In genomic region chr6:36388401-36389259, GRCm38 (mm10) we compare ENCODE assay signal across 8 mouse cellular contexts. TPM values are rescaled to one million over a fixed set of nuclear protein-coding genes. Genes with fewer than 3 reads are reported as not detected.
DNase-seq lines count a peak whose midpoint lies in the region; ATAC-seq and TF ChIP-seq lines count a peak whose summit lies in the region.

No protein-coding gene starts in this region.

- peak; percentile 6 to 14 for DNase-seq in cerebellum, postnatal 36 days
- DNase-seq in urinary bladder, adult 2 months (ENCODE audit: low spot score), result peak; percentile 23
- no peak for DNase-seq in urinary bladder, adult 18-20 months (ENCODE audit: low spot score in 2 of 2)
- DNase-seq in heart, postnatal 0 days (ENCODE audit: low spot score), result peak; percentile 10
- peak; percentile 18 for DNase-seq in right cerebral cortex, adult 18-20 months
- DNase-seq in spleen, postnatal 14 days (ENCODE audit: low spot score in 2 of 2), result no peak

- TF ChIP-seq CTCF in heart, postnatal 0 days (IDR thresholded peaks at IDR 0.05; ENCODE audit: low read depth), result no peak

- no peaks in the 10 kb centered on the region for H3K27me3 ChIP-seq in heart, postnatal 0 days (ENCODE audit: control insufficient read depth, insufficient read depth, low read length)
- H3K27me3 ChIP-seq in liver, embryonic 12.5 days (replicated peaks), result peaks cover 32% of the 10 kb centered on the region

- H3K4me1 ChIP-seq in heart, postnatal 0 days (ENCODE audit: control insufficient read depth, insufficient read depth), result peaks cover 18% of the 10 kb centered on the region; the same call in 1 of the 2 replicates
- no peaks in the 10 kb centered on the region for H3K4me1 ChIP-seq in liver, embryonic 12.5 days

- peak overlapping the region; percentile 59 for H3K4me3 ChIP-seq in heart, postnatal 0 days (ENCODE audit: low read depth, low read length)
- H3K4me3 ChIP-seq in liver, embryonic 12.5 days, result peak overlapping the region; percentile 46

- H3K9me3 ChIP-seq in heart, postnatal 0 days (replicated peaks; ENCODE audit: control insufficient read depth, low read length), result no peaks in the 10 kb centered on the region
- no peaks in the 10 kb centered on the region for H3K9me3 ChIP-seq in liver, embryonic 12.5 days (replicated peaks)

- under 1% methylated on average over 36 of the region's 36 CpGs for WGBS in heart, postnatal 0 days
- WGBS in liver, embryonic 12.5 days (ENCODE audit: insufficient replicate concordance), result 3% methylated on average over 36 of the region's 36 CpGs

- H3K4me2 ChIP-seq in heart, postnatal 0 days (ENCODE audit: low read depth, low read length), result peak overlapping the region; percentile 90
- H3K4me2 ChIP-seq in liver, embryonic 12.5 days, result peak overlapping the region; percentile 64

- peak overlapping the region; percentile 81 for H3K9ac ChIP-seq in heart, postnatal 0 days (replicated peaks; ENCODE audit: low read depth, low read length)
- H3K9ac ChIP-seq in liver, embryonic 12.5 days, result no peak overlapping the region

- no peak for TF ChIP-seq EP300 in heart, postnatal 0 days (IDR thresholded peaks at IDR 0.05; ENCODE audit: low read depth)

- H3K27ac ChIP-seq in heart, postnatal 0 days (ENCODE audit: low read depth), result peak overlapping the region; percentile 81
- no peak overlapping the region for H3K27ac ChIP-seq in liver, embryonic 12.5 days

- H3K36me3 ChIP-seq in heart, postnatal 0 days (replicated peaks; ENCODE audit: control insufficient read depth, insufficient read depth, low read length), result no peaks in the 10 kb centered on the region
- no peaks in the 10 kb centered on the region for H3K36me3 ChIP-seq in liver, embryonic 12.5 days

- no peak; the same call in 1 of the 2 replicates for ATAC-seq in cerebellum, adult (ENCODE audit: insufficient number of reproducible peaks, low FRiP score, low TSS enrichment)
- ATAC-seq in heart, postnatal 0 days (ENCODE audit: insufficient read depth, low read depth), result peak; percentile 33
- ATAC-seq in liver, embryonic 12.5 days, result no peak

RNA-seq across cellular contexts. Expression of gene Chrm2, which starts 0.7 kb away (rescaled TPM):
- 5.4 and 8.2 TPM in 2 replicates for polyA plus RNA-seq in urinary bladder, adult 2 months (2012; rRNA removed)
- total RNA-seq in heart, postnatal 0 days (2014; rRNA removed; ENCODE audit: low replicate concordance), result 37.0 and 56.3 TPM in 2 replicates
- polyA plus RNA-seq in heart, postnatal 0 days (2015; fragmentation: Nextera tagmentation; extraction: Ambion mirVana), result 14.8 and 21.4 TPM in 2 replicates
- polyA plus RNA-seq in liver, embryonic 12.5 days (2016; fragmentation: Nextera tagmentation; extraction: Ambion mirVana), result 0.93 and 0.97 TPM in 2 replicates

Comparison
In these comparisons a context has a peak if more than half of its experiments do, and no peak if none do; other contexts are left out.
1. DNase-seq: peak in cerebellum, postnatal 36 days (2 of 2), urinary bladder, adult 2 months (single experiment), heart, postnatal 0 days (single experiment) and right cerebral cortex, adult 18-20 months (single experiment); none in urinary bladder, adult 18-20 months (0 of 2) and spleen, postnatal 14 days (0 of 2).